Mouse (Mus musculus) lung, postnatal 0 days (tissue): ENCODE results near the gene Myh14. TPM values are rescaled to one million over a fixed set of nuclear protein-coding genes. Genes with fewer than 3 reads are reported as not detected.

Experiments
- ATAC-seq: fragments of 200-750 bp; cut with Nextera tagmentation; 2 replicates; pipeline ENCODE4 v1.8.0; 2017; ENCODE audit warnings: moderate library complexity
- DNase-seq: peaks from one replicate; pipeline ENCODE4 v3.0.0-alpha.2; 2016; ENCODE audit warnings: low spot score
- H3K27ac ChIP-seq: fragments of 300-500 bp; sonication (generic); 2 replicates; pipeline ENCODE4 v1.5.1; 2014; ENCODE audit warnings: antibody characterized with exemption, mild to moderate bottlenecking, low read length, mixed read lengths
- H3K27me3 ChIP-seq: fragments of 300-500 bp; sonication (generic); replicated peaks from 2 replicates; pipeline ENCODE4 v1.6.1; 2014; ENCODE audit warnings: low read length, mixed read lengths; ENCODE audit not compliant: insufficient read depth
- H3K36me3 ChIP-seq: fragments of 300-500 bp; sonication (generic); 2 replicates; pipeline ENCODE4 v1.6.1; 2014; ENCODE audit warnings: low read length, mixed read lengths; ENCODE audit not compliant: insufficient read depth
- H3K4me1 ChIP-seq: fragments of 300-500 bp; sonication (generic); 2 replicates; pipeline ENCODE4 v1.6.1; 2014; ENCODE audit warnings: antibody characterized with exemption, low read depth, low read length, mixed read lengths; ENCODE audit not compliant: insufficient read depth
- H3K4me2 ChIP-seq: fragments of 300-500 bp; sonication (generic); replicated peaks from 2 replicates; pipeline ENCODE4 v1.6.1; 2014; ENCODE audit warnings: low read depth, mild to moderate bottlenecking, low read length, moderate library complexity, mixed read lengths
- H3K4me3 ChIP-seq: fragments of 300-500 bp; sonication (generic); 2 replicates; pipeline ENCODE4 v1.5.1; 2014; ENCODE audit warnings: low read depth, low read length
- H3K9ac ChIP-seq: fragments of 300-500 bp; sonication (generic); replicated peaks from 2 replicates; pipeline ENCODE4 v1.6.1; 2014; ENCODE audit warnings: low read depth, mild to moderate bottlenecking
- H3K9me3 ChIP-seq: fragments of 300-500 bp; sonication (generic); 2 replicates; pipeline ENCODE4 v1.6.1; 2016; ENCODE audit warnings: low read length, mixed read lengths
- CTCF ChIP-seq: IDR thresholded peaks from 2 replicates; pipeline ENCODE4 v1.5.1; 2016; ENCODE audit warnings: antibody characterized with exemption, mild to moderate bottlenecking
- EP300 ChIP-seq: IDR thresholded peaks from 2 replicates; pipeline ENCODE4 v1.6.1; 2016; ENCODE audit warnings: antibody characterized with exemption, mild to moderate bottlenecking, control low read depth
- WGBS: fragments of 180-500 bp; shearing (Covaris S2); extraction: QIAGEN DNeasy Blood & Tissue Kit; methylation state at CpG from one replicate; pipeline ENCODE4 v1.1.7; 2014; 5-methylcytosine and 5-hydroxymethylcytosine counted together
- polyA plus RNA-seq: library from polyadenylated mRNA; unstranded; fragments of >200 nt; fragmentation: Nextera tagmentation; extraction: Ambion mirVana; gene quantifications from 2 replicates; pipeline ENCODE4 v1.2.1, GENCODE M21; 2015

The Myh14 gene
- polyA plus RNA-seq, 1 experiment from 2014 or later = 215 TPM

DNA sequence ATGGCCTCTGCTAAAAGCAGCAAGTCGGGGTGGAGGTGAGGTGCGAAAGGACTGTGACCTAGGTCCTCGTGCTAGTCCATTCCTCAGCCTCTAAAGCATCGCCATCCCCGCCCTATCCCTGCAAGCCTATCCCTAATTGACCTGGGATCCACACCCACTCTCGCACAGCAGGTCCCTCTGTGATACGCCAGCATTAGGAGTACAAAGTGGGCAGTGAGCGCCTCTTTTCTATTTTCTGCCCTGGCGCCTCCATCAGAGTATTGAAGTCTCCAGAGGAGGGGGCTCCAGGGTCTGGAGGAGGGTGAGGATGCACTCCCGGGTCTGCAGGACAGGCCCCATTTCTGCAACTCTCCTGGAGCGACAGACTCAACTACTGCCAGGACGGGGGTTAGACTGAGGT is 82.3 kb downstream of the Myh14 start:
- H3K9ac ChIP-seq = no peak overlapping the region
- no peaks in the 10 kb centered on the region for H3K36me3 ChIP-seq
- peak overlapping the region; percentile 65 for H3K4me2 ChIP-seq
- peak overlapping the region; percentile 37; the same call in 1 of the 2 replicates for H3K4me3 ChIP-seq
- H3K27ac ChIP-seq = peak overlapping the region; percentile 26; the same call in 1 of the 2 replicates
- DNase-seq = no peak
- TF ChIP-seq CTCF (no peak), EP300 (no peak)
- H3K9me3 ChIP-seq = no peaks in the 10 kb centered on the region
- ATAC-seq = no peak
- WGBS = 8% methylated on average over 12 of the region's 12 CpGs
- H3K27me3 ChIP-seq = peaks cover 8% of the 10 kb centered on the region; the same call in 1 of the 2 replicates
- H3K4me1 ChIP-seq = 0 out of 2 replicates have a peak, but pooled peaks cover 13% of the 10 kb centered on the region

DNA sequence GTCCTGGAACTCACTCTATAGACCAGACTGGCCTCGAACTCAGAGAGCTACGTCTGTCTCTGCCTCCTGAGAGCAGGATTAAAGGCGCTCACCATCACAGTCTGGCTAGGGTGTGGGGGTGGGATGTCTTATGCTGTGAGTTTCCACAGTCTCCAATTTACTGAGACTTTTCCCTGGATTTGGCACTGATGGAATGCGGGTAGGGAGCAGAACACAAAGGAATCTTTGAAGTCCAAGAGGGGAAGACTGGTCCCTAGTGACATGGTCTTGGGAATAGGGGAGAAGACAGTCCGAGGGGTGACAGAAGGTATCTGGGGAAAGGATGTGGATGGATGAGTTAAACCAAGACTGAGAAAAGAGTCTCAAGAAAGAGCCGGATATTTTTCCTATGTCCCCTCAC is 83.0 kb downstream of the Myh14 start:
- Histone ChIP-seq H3K36me3 (no peaks in the 10 kb centered on the region), H3K27me3 (peaks cover 2% of the 10 kb centered on the region; the same call in 1 of the 2 replicates), H3K27ac (no peak overlapping the region), H3K4me3 (no peak overlapping the region; the same call in 1 of the 2 replicates), H3K9me3 (no peaks in the 10 kb centered on the region), H3K4me1 (peaks cover 14% of the 10 kb centered on the region; the same call in 1 of the 2 replicates), H3K9ac (0 out of 2 replicates have a peak overlapping the region, but pooled peaks have one; percentile 12), H3K4me2 (peak overlapping the region; percentile 45)
- WGBS = 36% methylated on average over 6 of the region's 6 CpGs
- no peak for TF ChIP-seq CTCF
- no peak for TF ChIP-seq EP300
- no peak for DNase-seq
- no peak for ATAC-seq

DNA sequence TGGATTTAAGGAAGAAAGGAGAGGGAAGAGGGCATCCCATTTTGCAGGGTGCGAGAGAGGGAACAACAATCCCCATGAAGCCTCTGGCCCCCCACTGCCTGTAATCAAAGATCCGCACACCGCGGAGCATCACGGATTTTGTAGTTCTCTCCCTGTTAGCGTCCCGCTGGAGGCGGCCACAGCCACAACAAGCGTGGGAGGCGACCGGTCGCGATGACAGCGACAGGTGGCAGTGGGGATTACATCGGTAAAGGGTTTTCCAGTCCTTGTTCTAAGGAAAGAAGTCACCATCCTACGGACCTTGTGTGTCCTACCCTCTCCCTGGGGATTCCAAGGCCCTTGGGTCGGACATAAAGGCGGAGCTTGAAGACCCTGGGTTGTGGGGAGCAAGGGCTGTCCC is 83.7 kb downstream of the Myh14 start:
- Histone ChIP-seq H3K4me1 (peaks cover 20% of the 10 kb centered on the region; the same call in 1 of the 2 replicates), H3K27me3 (no peaks in the 10 kb centered on the region; the same call in 1 of the 2 replicates), H3K36me3 (no peaks in the 10 kb centered on the region), H3K27ac (0 out of 2 replicates have a peak overlapping the region, but pooled peaks have one; percentile 4), H3K4me3 (peak overlapping the region; percentile 4; the same call in 1 of the 2 replicates), H3K4me2 (peak overlapping the region; percentile 45), H3K9ac (0 out of 2 replicates have a peak overlapping the region, but pooled peaks have one; percentile 12), H3K9me3 (no peaks in the 10 kb centered on the region)
- TF ChIP-seq CTCF (no peak), EP300 (no peak)
- 2% methylated on average over 18 of the region's 18 CpGs for WGBS
- no peak for ATAC-seq
- DNase-seq = peak; percentile 71

DNA sequence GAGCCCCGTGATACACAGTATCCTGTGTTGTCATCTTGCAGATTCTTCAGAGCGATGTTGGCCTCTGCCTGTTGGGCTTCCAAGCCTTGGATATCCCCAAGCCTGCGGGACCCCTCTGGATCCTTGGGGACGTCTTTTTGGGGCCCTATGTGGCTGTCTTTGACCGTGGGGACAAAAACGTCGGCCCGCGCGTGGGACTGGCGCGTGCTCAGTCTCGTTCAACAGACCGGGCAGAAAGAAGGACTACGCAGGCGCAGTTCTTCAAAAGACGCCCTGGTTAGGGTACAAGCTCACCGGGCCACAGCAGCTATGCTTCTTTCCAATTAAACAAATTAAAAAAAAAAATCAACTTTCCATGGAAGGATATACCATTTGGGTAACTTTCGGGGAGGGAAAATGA is 84.1 kb downstream of the Myh14 start:
- Histone ChIP-seq H3K27ac (no peak overlapping the region), H3K9ac (no peak overlapping the region), H3K36me3 (no peaks in the 10 kb centered on the region), H3K4me1 (peaks cover 20% of the 10 kb centered on the region; the same call in 1 of the 2 replicates), H3K4me3 (peak overlapping the region; percentile 4; the same call in 1 of the 2 replicates), H3K27me3 (no peaks in the 10 kb centered on the region; the same call in 1 of the 2 replicates), H3K9me3 (no peaks in the 10 kb centered on the region), H3K4me2 (peak overlapping the region; percentile 45)
- TF ChIP-seq CTCF (no peak), EP300 (no peak)
- WGBS = 15% methylated on average over 19 of the region's 19 CpGs
- ATAC-seq (no peak), DNase-seq (no peak)

DNA sequence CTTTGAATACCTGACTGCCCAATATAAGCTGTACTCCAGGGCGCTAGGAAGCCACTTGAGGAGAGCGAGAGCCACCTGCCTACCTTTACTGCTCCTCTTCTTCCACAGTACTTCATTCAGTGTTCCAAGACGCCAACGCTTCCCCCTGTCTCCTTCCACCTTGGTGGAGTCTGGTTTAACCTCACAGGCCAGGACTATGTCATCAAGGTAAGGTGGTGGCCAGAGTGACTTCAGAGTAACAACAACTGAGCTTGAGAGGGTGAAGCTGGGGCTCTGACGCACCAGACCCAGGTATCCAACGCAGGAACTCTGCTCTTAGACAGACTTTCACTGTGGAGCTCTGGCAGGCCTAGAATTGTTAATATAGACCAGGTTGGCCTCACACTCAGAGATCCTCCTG is 85.0 kb downstream of the Myh14 start:
- no peak overlapping the region for H3K27ac ChIP-seq
- TF ChIP-seq EP300 (no peak), CTCF (no peak)
- H3K9me3 ChIP-seq = no peaks in the 10 kb centered on the region
- no peak overlapping the region for H3K4me2 ChIP-seq
- H3K9ac ChIP-seq = no peak overlapping the region
- H3K36me3 ChIP-seq = no peaks in the 10 kb centered on the region
- no peaks in the 10 kb centered on the region; the same call in 1 of the 2 replicates for H3K27me3 ChIP-seq
- WGBS = 77% methylated on average over 6 of the region's 6 CpGs
- H3K4me1 ChIP-seq = peaks cover 17% of the 10 kb centered on the region; the same call in 1 of the 2 replicates
- no peak overlapping the region for H3K4me3 ChIP-seq
- DNase-seq (no peak), ATAC-seq (no peak)

DNA sequence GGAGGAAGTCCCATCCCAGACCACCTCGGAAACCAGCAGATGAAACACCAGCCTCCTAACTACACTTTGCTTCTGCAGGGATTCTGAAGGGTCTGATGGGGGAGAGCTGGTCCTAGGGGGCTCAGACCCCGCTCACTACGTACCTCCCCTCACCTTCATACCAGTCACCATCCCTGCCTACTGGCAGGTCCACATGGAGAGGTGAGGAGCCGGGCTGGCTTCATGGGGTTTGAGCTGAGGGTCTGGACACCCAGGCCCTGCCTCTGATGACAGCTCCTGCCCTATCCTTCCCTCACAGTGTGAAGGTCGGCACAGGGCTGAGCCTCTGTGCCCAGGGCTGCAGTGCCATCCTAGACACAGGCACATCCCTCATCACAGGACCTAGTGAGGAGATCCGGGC is 85.7 kb downstream of the Myh14 start:
- Histone ChIP-seq H3K27me3 (no peaks in the 10 kb centered on the region; the same call in 1 of the 2 replicates), H3K4me3 (no peak overlapping the region), H3K4me1 (peaks cover 17% of the 10 kb centered on the region; the same call in 1 of the 2 replicates), H3K9ac (no peak overlapping the region), H3K9me3 (no peaks in the 10 kb centered on the region), H3K36me3 (no peaks in the 10 kb centered on the region), H3K27ac (no peak overlapping the region), H3K4me2 (no peak overlapping the region)
- TF ChIP-seq CTCF (no peak), EP300 (no peak)
- DNase-seq = no peak
- no peak for ATAC-seq
- 87% methylated on average over 6 of the region's 6 CpGs for WGBS
